Mouse (Mus musculus) CH12.LX (cell line): Measurements from ENCODE around the gene 4922502D21Rik. TPM values are rescaled to one million over a fixed set of nuclear protein-coding genes. Genes with fewer than 3 reads are reported as not detected.

Experiments
- DNase-seq: peaks from one replicate; pipeline ENCODE4 v3.0.0-alpha.2; 2013; ENCODE audit errors: extremely low read depth
- H3K27ac ChIP-seq: 2 replicates; pipeline ENCODE4 v1.5.1; 2012; ENCODE audit warnings: low read depth, mild to moderate bottlenecking, control low read depth, moderate library complexity; ENCODE audit not compliant: insufficient read depth
- H3K27me3 ChIP-seq: replicated peaks from 2 replicates; pipeline ENCODE3; 2012; ENCODE audit warnings: inconsistent platforms
- H3K36me3 ChIP-seq, 2 experiments: replicated peaks in 1 of 2; 2 replicates each; pipeline versions ENCODE3 to v1.6.1; 2012; ENCODE audit warnings: inconsistent platforms in 1 of 2, low read length in 1 of 2, mild to moderate bottlenecking in 1 of 2, mixed read lengths in 1 of 2, moderate library complexity in 1 of 2; ENCODE audit not compliant: control insufficient read depth in 1 of 2, insufficient read depth in 1 of 2
- H3K4me1 ChIP-seq, 2 experiments: 2 replicates each; pipeline ENCODE4 v1.6.1; 2012; ENCODE audit warnings: inconsistent platforms in 1 of 2, moderate library complexity in 1 of 2; ENCODE audit not compliant: insufficient read depth in 2 of 2, control insufficient read depth in 1 of 2
- H3K4me2 ChIP-seq: 2 replicates; pipeline ENCODE4 v1.6.1; 2012; ENCODE audit warnings: low read depth, mild to moderate bottlenecking, control low read depth; ENCODE audit not compliant: poor library complexity, insufficient read depth, severe bottlenecking
- H3K4me3 ChIP-seq, 3 experiments: fragments of 150-350 bp in 1 of 3; sonication (generic) in 1 of 3; replicated peaks in 1 of 3; 2 replicates each; pipeline versions ENCODE3 to v1.5.1; 2011 to 2012; ENCODE audit warnings: low read depth in 2 of 3, low read length in 2 of 3, mild to moderate bottlenecking in 2 of 3, moderate library complexity in 2 of 3, control low read depth in 1 of 3, improper control_type of control experiment in 1 of 3, inconsistent platforms in 1 of 3, mixed read lengths in 1 of 3; ENCODE audit not compliant: poor library complexity in 1 of 3
- H3K79me2 ChIP-seq: replicated peaks from 2 replicates; pipeline ENCODE4 v1.6.1; 2012; ENCODE audit warnings: mild to moderate bottlenecking, moderate library complexity; ENCODE audit not compliant: control insufficient read depth, poor library complexity, insufficient read depth, severe bottlenecking; ENCODE audit errors: extremely low read depth
- H3K9ac ChIP-seq: 2 replicates; pipeline ENCODE4 v1.6.1; 2012; ENCODE audit warnings: low read depth, mild to moderate bottlenecking, control low read depth, moderate library complexity; ENCODE audit not compliant: insufficient read depth
- H3K9me3 ChIP-seq: replicated peaks from 2 replicates; pipeline ENCODE3; 2012; ENCODE audit warnings: low read length, inconsistent platforms, mixed read lengths
- BHLHE40 ChIP-seq: IDR thresholded peaks from 2 replicates; pipeline ENCODE4 v1.6.1; 2011; ENCODE audit warnings: mild to moderate bottlenecking, low read depth, low read length, improper control_type of control experiment
- CHD1 ChIP-seq: IDR thresholded peaks from 2 replicates; pipeline ENCODE4 v1.6.1; 2012; ENCODE audit warnings: low read depth, low read length, improper control_type of control experiment, inconsistent platforms
- CHD2 ChIP-seq: IDR thresholded peaks from 2 replicates; pipeline ENCODE4 v1.6.1; 2011; ENCODE audit warnings: low read length, improper control_type of control experiment
- CTCF ChIP-seq, 2 experiments: IDR thresholded peaks in 1 of 2; conservative IDR thresholded peaks in 1 of 2; 2 replicates each; pipeline ENCODE4 v1.5.1; 2011 to 2012; ENCODE audit warnings: low read depth in 2 of 2, low read length in 2 of 2, improper control_type of control experiment in 1 of 2, inconsistent platforms in 1 of 2, mild to moderate bottlenecking in 1 of 2, moderate library complexity in 1 of 2
- ELF1 ChIP-seq: IDR thresholded peaks from 2 replicates; pipeline ENCODE4 v1.6.1; 2014; ENCODE audit warnings: low read depth, mild to moderate bottlenecking, inconsistent platforms, low read length, improper control_type of control experiment
- EP300 ChIP-seq: IDR thresholded peaks from 2 replicates; pipeline ENCODE4 v1.6.1; 2011; ENCODE audit warnings: low read length, improper control_type of control experiment
- JUN ChIP-seq: IDR thresholded peaks from 2 replicates; pipeline ENCODE4 v1.6.1; 2011; ENCODE audit warnings: low read depth, mild to moderate bottlenecking, low read length, improper control_type of control experiment, moderate library complexity; ENCODE audit not compliant: insufficient read depth
- JUND ChIP-seq: conservative IDR thresholded peaks from 2 replicates; pipeline ENCODE4 v1.6.1; 2011; ENCODE audit warnings: low read depth, low read length, improper control_type of control experiment
- MAZ ChIP-seq: IDR thresholded peaks from 2 replicates; pipeline ENCODE4 v1.6.1; 2012; ENCODE audit warnings: low read depth, mild to moderate bottlenecking, inconsistent platforms, low read length, improper control_type of control experiment, moderate library complexity
- MYC ChIP-seq: IDR thresholded peaks from 2 replicates; pipeline ENCODE4 v1.6.1; 2011; ENCODE audit warnings: low read depth, mild to moderate bottlenecking, improper control_type of control experiment, low read length
- NRF1 ChIP-seq: IDR thresholded peaks from 2 replicates; pipeline ENCODE4 v1.6.1; 2014; ENCODE audit warnings: low read depth, mild to moderate bottlenecking, inconsistent platforms, low read length, improper control_type of control experiment, moderate library complexity
- PAX5 ChIP-seq: IDR thresholded peaks from 2 replicates; pipeline ENCODE4 v1.6.1; 2012; ENCODE audit warnings: low read length, inconsistent platforms, mixed read lengths
- POLR2A ChIP-seq: IDR thresholded peaks from 2 replicates; pipeline ENCODE4 v1.6.1; 2011; ENCODE audit warnings: low read depth, mild to moderate bottlenecking, improper control_type of control experiment, low read length
- RAD21 ChIP-seq: IDR thresholded peaks from 2 replicates; pipeline ENCODE4 v1.6.1; 2011; ENCODE audit warnings: low read depth, mild to moderate bottlenecking, low read length, improper control_type of control experiment, moderate library complexity
- SIN3A ChIP-seq: IDR thresholded peaks from 2 replicates; pipeline ENCODE4 v1.6.1; 2012; ENCODE audit warnings: low read length, improper control_type of control experiment, inconsistent platforms
- SMC3 ChIP-seq: IDR thresholded peaks from 2 replicates; pipeline ENCODE4 v1.6.1; 2011; ENCODE audit warnings: low read depth, low read length, improper control_type of control experiment
- TCF12 ChIP-seq: IDR thresholded peaks from 2 replicates; pipeline ENCODE4 v1.6.1; 2014; ENCODE audit warnings: low read depth, mild to moderate bottlenecking, inconsistent platforms, low read length, improper control_type of control experiment
- USF1 ChIP-seq: IDR thresholded peaks from 2 replicates; pipeline ENCODE4 v1.6.1; 2014; ENCODE audit warnings: low read depth, mild to moderate bottlenecking, inconsistent platforms, low read length, improper control_type of control experiment
- USF2 ChIP-seq: conservative IDR thresholded peaks from 2 replicates; pipeline ENCODE4 v1.6.1; 2011; ENCODE audit warnings: low read depth, low read length, improper control_type of control experiment
- ZC3H11A ChIP-seq: IDR thresholded peaks from 2 replicates; pipeline ENCODE4 v1.6.1; 2012; ENCODE audit warnings: low read depth, mild to moderate bottlenecking, inconsistent platforms, low read length, improper control_type of control experiment
- ZNF384 ChIP-seq: IDR thresholded peaks from 2 replicates; pipeline ENCODE4 v1.6.1; 2012; ENCODE audit warnings: low read depth, low read length, improper control_type of control experiment, inconsistent platforms
- dilution Hi-C: fragments of 300-500 bp; cut with MboI; formaldehyde crosslinking; loops from 2 replicates; pipeline ENCODE4 v1.14.3; 2020; ENCODE audit warnings: low sequenced_read_pairs; ENCODE audit not compliant: extremely low pct_unique_long_range_greater_than_20kb, extremely low pct_ligation_motif_present
- in situ Hi-C: fragments of 300-500 bp; cut with MboI; formaldehyde crosslinking; loops from 3 replicates; pipeline ENCODE4 v1.14.3; 2019; ENCODE audit warnings: low sequenced_read_pairs, low pct_ligation_motif_present, low pct_unique_long_range_greater_than_20kb, mixed read lengths
- polyA plus RNA-seq: library from polyadenylated mRNA; unstranded; fragments of >175 nt; gene quantifications from 2 replicates; pipeline ENCODE4 v1.2.1, GENCODE M21; 2012; ENCODE audit warnings: low read depth; ENCODE audit not compliant: insufficient read length
- total RNA-seq, 2 experiments: library from RNA; depleted of rRNA; stranded (reverse); fragments of 300-350 nt in 1 of 2; fragments of >200 nt in 1 of 2; gene quantifications; 2 replicates each; pipeline ENCODE4 v1.2.3; 2012 to 2014

Gene 4922502D21Rik
- total and polyA plus RNA-seq, 3 experiments: 0.23 to 2.8 (median 0.46) TPM

DNA sequence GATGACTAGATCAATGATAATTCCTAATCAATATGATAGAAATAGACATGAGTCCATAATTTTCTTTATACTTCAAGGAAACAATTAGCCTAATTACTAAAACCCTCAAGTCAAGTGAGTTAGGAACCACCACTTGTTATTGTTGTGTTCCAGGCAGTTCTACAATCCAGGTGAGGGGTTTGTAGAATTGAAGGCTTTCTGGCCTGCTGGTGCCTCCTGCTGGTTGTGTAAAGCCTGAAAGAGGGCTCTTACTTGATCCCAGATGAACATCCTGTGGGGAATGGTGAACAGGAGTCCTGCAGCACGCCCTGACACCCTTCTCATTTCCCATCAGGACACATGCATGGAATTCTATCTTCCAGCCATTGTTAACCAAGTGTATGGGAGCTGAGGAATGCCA lies 13.2 kb downstream of the 4922502D21Rik start:
- Histone ChIP-seq H3K27me3 (no peaks in the 10 kb centered on the region), H3K36me3 (no peaks in the 10 kb centered on the region), H3K4me3 (no peak overlapping the region), H3K9me3 (no peaks in the 10 kb centered on the region), H3K4me2 (no peak overlapping the region), H3K9ac (no peak overlapping the region), H3K79me2 (0 out of 2 replicates have a peak, but pooled peaks cover 4% of the 10 kb centered on the region), H3K4me1 (peaks cover 10 to 67% of the 10 kb centered on the region in 2 experiments; a peak in 3 of 4 replicates), H3K27ac (no peak overlapping the region)
- dilution Hi-C loops (no loop called here), in situ Hi-C loops (loop anchor here (5.0 kb wide), 1 partner anchor 51 kb away; no protein-coding TSS in a partner anchor)
- TF ChIP-seq JUND (no peak), ELF1 (no peak), CTCF (conservative IDR thresholded peaks at IDR 0.05 in 1 of 2, IDR thresholded peaks at IDR 0.05 in 1 of 2; ENCODE audit: low read depth in 2 of 2, low read length in 2 of 2) (peak; percentile 27 to 97; a peak in 3 of 4 replicates), POLR2A (no peak), USF1 (no peak), ZC3H11A (peak; percentile 89), JUN (no peak), SMC3 (peak; percentile 98), NRF1 (no peak), BHLHE40 (no peak), TCF12 (0 out of 2 replicates have a peak, but pooled peaks have one; percentile 25), MYC (peak; percentile 26; the same call in 1 of the 2 replicates), PAX5 (no peak), MAZ (no peak), USF2 (no peak), SIN3A (peak; percentile 59), CHD2 (no peak), CHD1 (0 out of 2 replicates have a peak, but pooled peaks have one; percentile 24), RAD21 (peak; percentile 95)
- peak; percentile 48 for DNase-seq

DNA sequence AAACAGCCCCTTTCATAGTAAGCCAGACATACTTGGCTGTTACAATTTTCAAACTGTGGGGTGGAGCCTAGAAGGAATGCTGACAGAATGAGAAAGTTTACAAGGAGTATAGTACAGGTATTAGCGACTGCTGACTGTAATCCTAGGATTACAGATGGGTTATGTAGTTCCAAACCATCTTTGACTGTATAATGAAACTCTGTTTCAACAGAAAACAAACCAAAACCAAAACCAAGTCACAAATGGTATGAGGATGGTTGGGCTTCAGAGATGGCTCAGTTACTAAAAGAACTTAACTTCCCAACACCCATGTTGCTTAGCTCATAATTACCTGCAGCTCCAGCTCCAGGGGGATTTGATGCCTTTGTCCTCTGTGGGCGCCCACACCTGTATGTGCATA lies 15.1 kb downstream of the 4922502D21Rik start:
- Histone ChIP-seq H3K9me3 (no peaks in the 10 kb centered on the region), H3K27me3 (no peaks in the 10 kb centered on the region), H3K4me2 (peak overlapping the region; percentile 98), H3K4me3 (no peak overlapping the region), H3K4me1 (peaks cover 12 to 78% of the 10 kb centered on the region in 2 experiments; a peak in 3 of 4 replicates), H3K36me3 (no peaks in the 10 kb centered on the region), H3K79me2 (0 out of 2 replicates have a peak, but pooled peaks cover 4% of the 10 kb centered on the region), H3K27ac (peak overlapping the region; percentile 87), H3K9ac (peak overlapping the region; percentile 90)
- no peak for DNase-seq
- in situ Hi-C loops (loop anchor here (5.0 kb wide), 1 partner anchor 49 kb away; no protein-coding TSS in a partner anchor), dilution Hi-C loops (no loop called here)
- TF ChIP-seq NRF1 (no peak), ZNF384 (no peak), TCF12 (0 out of 2 replicates have a peak, but pooled peaks have one; percentile 10), EP300 (peak; percentile 32; the same call in 1 of the 2 replicates)
